Mouse (Mus musculus): ENCODE measurements around the gene Vstm2l. TPM values are rescaled to one million over a fixed set of nuclear protein-coding genes. Genes with fewer than 3 reads are reported as not detected.

Gene Vstm2l
- polyA plus RNA-seq (2015; fragmentation: Nextera tagmentation; extraction: Ambion mirVana), result 9.5 and 20.7 TPM in 2 replicates

DNA sequence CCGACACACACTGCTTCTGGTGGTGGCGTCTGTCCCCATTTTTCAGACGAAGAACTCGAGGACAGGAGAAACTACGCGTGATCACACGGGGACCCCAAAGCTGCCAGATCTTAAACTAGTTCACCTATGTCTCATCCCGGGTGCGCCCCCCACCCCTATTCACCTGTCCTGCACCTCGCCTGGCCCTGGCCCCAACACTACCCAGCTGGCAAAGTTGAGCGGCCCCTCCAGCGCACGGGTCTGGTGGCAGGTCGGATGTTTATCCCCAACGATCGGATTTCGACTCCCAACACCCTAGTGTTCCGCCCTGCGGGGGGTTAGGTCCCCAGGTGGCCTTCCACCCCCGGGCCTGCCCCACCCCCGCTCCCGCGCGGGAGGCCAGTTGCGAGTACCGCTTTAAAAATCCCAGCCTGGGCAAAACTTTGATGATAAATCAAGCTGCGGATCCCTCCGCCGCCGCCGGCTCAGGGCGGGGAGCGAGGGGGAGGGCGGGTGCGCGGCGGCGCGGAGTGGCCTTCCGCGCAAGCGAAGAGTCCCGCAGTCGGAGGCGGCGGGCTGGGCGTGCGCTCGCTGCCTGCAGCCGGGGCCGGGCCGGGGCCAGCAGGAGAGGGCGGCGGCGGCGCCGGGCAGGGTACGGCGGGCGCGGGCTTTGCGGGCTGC is at the start of gene Vstm2l:
Gene Vstm2l (plus strand): TSS at position 549 of the 660 bp plus-strand sequence.
- Histone ChIP-seq H3K4me1 (ENCODE audit: control insufficient read depth, insufficient read depth, low read depth, low read length) (peaks cover 27% of the 10 kb centered on the region), H3K27me3 (replicated peaks; ENCODE audit: control insufficient read depth, insufficient read depth, low read length) (peaks cover 6% of the 10 kb centered on the region; the same call in 1 of the 2 replicates), H3K9me3 (ENCODE audit: control insufficient read depth, low read length) (no peaks in the 10 kb centered on the region), H3K4me2 (ENCODE audit: low read length) (peak within 1 kb of the TSS; percentile 86), H3K36me3 (ENCODE audit: control insufficient read depth, insufficient read depth, low read length) (no peaks in the 10 kb centered on the region), H3K4me3 (ENCODE audit: low read length) (peak within 1 kb of the TSS; percentile 73), H3K9ac (ENCODE audit: low read depth, low read length) (peak within 1 kb of the TSS; percentile 86), H3K27ac (ENCODE audit: low read depth, low read length) (peak within 1 kb of the TSS; percentile 88)
- peak; percentile 53 for ATAC-seq
- 2% methylated on average over 40 of the region's 62 CpGs for WGBS

DNA sequence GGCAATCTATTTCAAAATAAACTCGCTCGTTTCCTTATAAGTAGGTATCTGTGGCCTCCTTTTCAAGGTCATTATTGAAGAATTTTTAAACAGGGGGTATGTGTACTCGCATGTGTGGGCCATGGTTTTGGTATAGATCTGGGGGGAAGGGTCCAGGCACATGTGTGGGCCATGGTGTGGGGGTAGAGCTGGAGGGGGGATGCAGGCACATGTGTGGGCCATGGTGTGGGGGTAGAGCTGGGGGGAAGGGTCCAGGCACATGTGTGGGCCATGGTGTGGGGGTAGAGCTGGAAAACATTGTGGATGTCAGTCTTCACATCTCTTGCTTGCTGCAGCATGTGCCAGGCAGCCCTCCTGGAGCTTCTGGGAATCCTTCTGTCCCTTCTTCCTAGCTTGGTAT is 47.3 kb upstream of the Vstm2l start:
- Histone ChIP-seq H3K4me1 (ENCODE audit: control insufficient read depth, insufficient read depth, low read depth, low read length) (no peaks in the 10 kb centered on the region; the same call in 1 of the 2 replicates), H3K4me2 (ENCODE audit: low read length) (no peak overlapping the region), H3K27ac (ENCODE audit: low read depth, low read length) (no peak overlapping the region), H3K9me3 (ENCODE audit: control insufficient read depth, low read length) (no peaks in the 10 kb centered on the region), H3K9ac (ENCODE audit: low read depth, low read length) (no peak overlapping the region), H3K36me3 (ENCODE audit: control insufficient read depth, insufficient read depth, low read length) (peaks cover 5% of the 10 kb centered on the region; the same call in 1 of the 2 replicates), H3K27me3 (replicated peaks; ENCODE audit: control insufficient read depth, insufficient read depth, low read length) (no peaks in the 10 kb centered on the region), H3K4me3 (ENCODE audit: low read length) (no peak overlapping the region)
- no peak for ATAC-seq
- 92% methylated on average over 3 of the region's 3 CpGs for WGBS

DNA sequence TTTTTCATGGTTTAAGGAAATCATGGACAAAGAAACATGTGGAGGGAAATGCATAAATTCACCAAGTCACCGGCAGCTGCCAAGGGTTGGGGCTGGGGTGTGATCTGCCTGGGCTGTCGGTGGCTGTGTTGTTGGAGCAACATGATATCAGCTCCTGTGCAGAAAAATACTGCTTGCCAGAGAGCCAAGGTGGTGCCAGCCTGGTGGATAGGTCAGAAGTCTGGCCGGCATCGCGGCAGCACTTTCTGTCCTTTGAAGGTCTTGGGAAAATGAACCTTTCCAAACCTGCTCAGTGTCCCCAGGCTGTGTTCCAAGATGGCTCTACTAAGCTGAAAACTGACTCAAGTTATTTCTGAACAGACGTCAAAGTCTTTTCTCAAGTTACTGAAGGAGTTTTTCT is 44.2 kb upstream of the Vstm2l start:
- peaks cover 6% of the 10 kb centered on the region for H3K4me1 ChIP-seq (ENCODE audit: control insufficient read depth, insufficient read depth, low read depth, low read length)
- no peak overlapping the region for H3K4me2 ChIP-seq (ENCODE audit: low read length)
- WGBS, result 78% methylated on average over 6 of the region's 6 CpGs
- no peak overlapping the region for H3K4me3 ChIP-seq (ENCODE audit: low read length)
- no peaks in the 10 kb centered on the region for H3K27me3 ChIP-seq (replicated peaks; ENCODE audit: control insufficient read depth, insufficient read depth, low read length)
- H3K27ac ChIP-seq (ENCODE audit: low read depth, low read length), result no peak overlapping the region
- H3K9me3 ChIP-seq (ENCODE audit: control insufficient read depth, low read length), result no peaks in the 10 kb centered on the region
- ATAC-seq, result no peak
- H3K9ac ChIP-seq (ENCODE audit: low read depth, low read length), result no peak overlapping the region
- H3K36me3 ChIP-seq (ENCODE audit: control insufficient read depth, insufficient read depth, low read length), result peaks cover 5% of the 10 kb centered on the region; the same call in 1 of the 2 replicates

DNA sequence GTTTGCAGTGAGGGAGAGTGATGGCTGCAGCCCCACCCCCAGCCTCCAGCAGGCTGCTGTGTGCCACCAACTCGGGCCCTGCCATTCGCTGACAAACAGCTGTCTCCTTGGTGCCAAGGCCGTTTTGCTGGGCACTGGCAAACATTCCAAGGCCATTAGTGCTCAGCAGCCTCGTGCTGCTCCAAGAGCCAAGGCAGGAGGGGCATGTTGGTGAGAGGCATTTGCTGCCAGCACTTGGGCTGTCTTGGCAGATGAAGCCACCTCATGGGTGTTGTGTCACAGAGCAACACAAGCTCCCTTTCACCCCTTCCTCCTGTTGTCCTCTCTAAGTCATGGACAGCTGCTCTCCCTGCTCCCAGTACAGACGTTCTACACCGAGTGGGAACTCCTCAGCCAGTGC is 41.2 kb upstream of the Vstm2l start:
- no peaks in the 10 kb centered on the region for H3K9me3 ChIP-seq (ENCODE audit: control insufficient read depth, low read length)
- H3K4me1 ChIP-seq (ENCODE audit: control insufficient read depth, insufficient read depth, low read depth, low read length), result peaks cover 10% of the 10 kb centered on the region
- no peaks in the 10 kb centered on the region for H3K27me3 ChIP-seq (replicated peaks; ENCODE audit: control insufficient read depth, insufficient read depth, low read length)
- no peak overlapping the region for H3K4me2 ChIP-seq (ENCODE audit: low read length)
- H3K9ac ChIP-seq (ENCODE audit: low read depth, low read length), result no peak overlapping the region
- WGBS, result 51% methylated on average over 6 of the region's 6 CpGs
- peaks cover 5% of the 10 kb centered on the region; the same call in 1 of the 2 replicates for H3K36me3 ChIP-seq (ENCODE audit: control insufficient read depth, insufficient read depth, low read length)
- no peak overlapping the region for H3K4me3 ChIP-seq (ENCODE audit: low read length)
- no peak overlapping the region for H3K27ac ChIP-seq (ENCODE audit: low read depth, low read length)
- peak; percentile 72 for ATAC-seq

DNA sequence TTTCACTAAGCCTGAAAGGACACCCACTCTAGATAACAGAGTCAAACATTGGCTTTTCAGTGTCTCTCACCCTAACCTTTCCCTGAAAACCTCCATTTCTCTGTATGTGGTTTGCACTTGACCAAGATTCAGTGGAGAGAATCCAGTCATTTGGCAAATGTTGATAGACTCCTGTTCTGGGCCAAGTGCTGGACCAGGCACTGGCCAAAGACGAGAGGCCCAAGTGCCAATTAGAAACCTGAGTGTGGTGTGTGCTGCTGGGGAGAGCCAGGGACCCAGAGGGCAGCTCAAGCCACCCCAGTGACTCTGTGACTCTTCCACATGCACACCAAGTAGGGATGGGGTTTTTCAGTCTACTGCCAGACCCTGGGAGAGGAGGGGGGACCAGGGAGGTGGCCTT is 40.8 kb upstream of the Vstm2l start:
- Histone ChIP-seq H3K9me3 (ENCODE audit: control insufficient read depth, low read length) (no peaks in the 10 kb centered on the region), H3K4me2 (ENCODE audit: low read length) (no peak overlapping the region), H3K4me3 (ENCODE audit: low read length) (no peak overlapping the region), H3K36me3 (ENCODE audit: control insufficient read depth, insufficient read depth, low read length) (peaks cover 5% of the 10 kb centered on the region; the same call in 1 of the 2 replicates), H3K4me1 (ENCODE audit: control insufficient read depth, insufficient read depth, low read depth, low read length) (peaks cover 11% of the 10 kb centered on the region), H3K9ac (ENCODE audit: low read depth, low read length) (no peak overlapping the region), H3K27me3 (replicated peaks; ENCODE audit: control insufficient read depth, insufficient read depth, low read length) (no peaks in the 10 kb centered on the region), H3K27ac (ENCODE audit: low read depth, low read length) (no peak overlapping the region)
- 58% methylated on average over 1 of the region's 1 CpGs for WGBS
- no peak for ATAC-seq

DNA sequence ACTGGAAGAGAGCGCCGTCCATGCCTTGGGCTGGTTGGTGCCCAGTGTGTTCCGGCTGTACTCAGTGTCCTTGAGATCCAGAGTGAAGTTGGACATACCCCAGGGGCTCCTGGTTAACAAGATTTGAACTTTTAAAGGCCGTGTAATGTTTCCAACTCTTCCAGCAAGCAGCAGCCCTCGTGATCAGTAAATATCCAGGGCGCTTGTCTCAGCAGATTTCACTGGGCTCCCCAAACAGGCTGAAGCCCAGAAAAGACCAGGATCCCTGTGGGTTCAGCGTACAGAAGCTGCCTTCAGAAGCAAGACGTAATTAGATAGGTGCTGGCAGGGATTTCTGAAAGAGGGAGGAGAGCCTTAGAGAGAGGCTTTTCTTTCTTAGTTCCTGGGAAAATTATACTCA is 39.3 kb upstream of the Vstm2l start:
- Histone ChIP-seq H3K4me3 (ENCODE audit: low read length) (no peak overlapping the region), H3K36me3 (ENCODE audit: control insufficient read depth, insufficient read depth, low read length) (peaks cover 5% of the 10 kb centered on the region; the same call in 1 of the 2 replicates), H3K27ac (ENCODE audit: low read depth, low read length) (peak overlapping the region; percentile 0; the same call in 1 of the 2 replicates), H3K27me3 (replicated peaks; ENCODE audit: control insufficient read depth, insufficient read depth, low read length) (no peaks in the 10 kb centered on the region), H3K9ac (ENCODE audit: low read depth, low read length) (no peak overlapping the region), H3K4me2 (ENCODE audit: low read length) (no peak overlapping the region), H3K9me3 (ENCODE audit: control insufficient read depth, low read length) (no peaks in the 10 kb centered on the region), H3K4me1 (ENCODE audit: control insufficient read depth, insufficient read depth, low read depth, low read length) (peaks cover 11% of the 10 kb centered on the region)
- ATAC-seq, result no peak
- 65% methylated on average over 8 of the region's 8 CpGs for WGBS

DNA sequence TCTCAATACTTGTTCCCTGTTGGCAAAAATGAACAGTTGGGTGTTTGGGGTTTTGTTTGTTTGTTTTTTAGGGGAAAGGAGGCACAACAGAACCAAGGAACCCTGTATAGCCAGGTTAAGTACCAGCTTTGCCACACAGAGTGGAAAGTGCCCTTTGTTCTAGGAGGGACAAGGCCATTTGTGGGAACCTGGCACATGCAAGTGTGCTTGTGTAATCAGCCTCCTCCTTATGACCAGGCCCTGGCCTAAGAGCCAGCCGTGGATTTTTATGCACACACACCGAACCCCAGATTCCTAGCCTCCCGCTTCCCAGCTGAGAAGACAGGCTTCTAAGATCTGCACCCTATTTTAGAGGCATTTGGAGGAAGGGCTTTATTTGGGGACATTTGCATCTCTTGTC is 37.1 kb upstream of the Vstm2l start:
- no peak for ATAC-seq
- Histone ChIP-seq H3K9ac (ENCODE audit: low read depth, low read length) (no peak overlapping the region), H3K4me1 (ENCODE audit: control insufficient read depth, insufficient read depth, low read depth, low read length) (peaks cover 19% of the 10 kb centered on the region), H3K36me3 (ENCODE audit: control insufficient read depth, insufficient read depth, low read length) (no peaks in the 10 kb centered on the region), H3K9me3 (ENCODE audit: control insufficient read depth, low read length) (no peaks in the 10 kb centered on the region), H3K27me3 (replicated peaks; ENCODE audit: control insufficient read depth, insufficient read depth, low read length) (no peaks in the 10 kb centered on the region), H3K4me3 (ENCODE audit: low read length) (no peak overlapping the region), H3K4me2 (ENCODE audit: low read length) (no peak overlapping the region), H3K27ac (ENCODE audit: low read depth, low read length) (no peak overlapping the region)
- 96% methylated on average over 3 of the region's 3 CpGs for WGBS

DNA sequence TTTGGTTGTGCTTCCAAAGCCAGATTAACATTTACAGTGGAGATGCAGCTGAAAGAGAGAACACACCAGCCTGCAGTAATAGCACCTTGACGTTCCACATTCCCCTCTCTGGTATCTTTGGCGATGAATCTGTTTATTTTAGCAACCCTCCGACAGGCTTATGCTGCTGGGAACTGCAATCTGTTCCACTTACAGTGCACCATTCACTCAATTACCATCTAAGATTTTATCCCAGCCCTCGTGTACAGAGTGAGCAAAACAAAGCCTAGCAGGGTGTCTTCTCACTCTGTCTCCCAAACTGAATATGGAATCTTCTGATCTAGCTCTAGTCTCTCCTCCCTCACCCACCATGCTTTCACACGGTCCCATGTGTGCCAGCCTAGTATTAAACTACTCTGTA is 36.5 kb upstream of the Vstm2l start:
- peaks cover 18% of the 10 kb centered on the region for H3K4me1 ChIP-seq (ENCODE audit: control insufficient read depth, insufficient read depth, low read depth, low read length)
- no peaks in the 10 kb centered on the region for H3K36me3 ChIP-seq (ENCODE audit: control insufficient read depth, insufficient read depth, low read length)
- no peak overlapping the region for H3K4me3 ChIP-seq (ENCODE audit: low read length)
- H3K9me3 ChIP-seq (ENCODE audit: control insufficient read depth, low read length), result no peaks in the 10 kb centered on the region
- no peak overlapping the region for H3K9ac ChIP-seq (ENCODE audit: low read depth, low read length)
- WGBS, result 53% methylated on average over 5 of the region's 5 CpGs
- H3K27ac ChIP-seq (ENCODE audit: low read depth, low read length), result no peak overlapping the region
- H3K27me3 ChIP-seq (replicated peaks; ENCODE audit: control insufficient read depth, insufficient read depth, low read length), result no peaks in the 10 kb centered on the region
- H3K4me2 ChIP-seq (ENCODE audit: low read length), result no peak overlapping the region
- no peak for ATAC-seq

DNA sequence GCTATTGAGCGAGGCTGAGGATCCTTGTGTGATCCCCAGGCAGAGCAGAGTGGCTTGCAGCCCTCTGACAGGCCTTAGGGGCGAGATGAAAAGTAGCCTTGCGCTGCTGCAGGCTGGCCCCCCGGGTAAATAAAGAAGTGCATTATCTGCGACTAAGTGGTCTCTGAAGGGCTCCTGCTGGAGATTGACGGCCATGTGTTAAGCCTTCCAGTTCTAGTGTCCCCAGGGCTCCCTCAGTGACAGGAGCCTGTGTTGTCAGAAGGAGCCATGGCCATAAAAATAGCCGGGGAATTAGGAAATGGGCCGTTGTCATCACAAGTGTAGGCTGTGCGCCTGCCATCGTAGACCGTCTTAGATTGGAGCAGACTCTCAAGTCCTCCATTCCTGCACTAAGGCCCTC is 32.5 kb upstream of the Vstm2l start:
- Histone ChIP-seq H3K9me3 (ENCODE audit: control insufficient read depth, low read length) (no peaks in the 10 kb centered on the region), H3K27ac (ENCODE audit: low read depth, low read length) (no peak overlapping the region), H3K4me2 (ENCODE audit: low read length) (no peak overlapping the region), H3K27me3 (replicated peaks; ENCODE audit: control insufficient read depth, insufficient read depth, low read length) (no peaks in the 10 kb centered on the region), H3K4me3 (ENCODE audit: low read length) (no peak overlapping the region), H3K9ac (ENCODE audit: low read depth, low read length) (no peak overlapping the region), H3K4me1 (ENCODE audit: control insufficient read depth, insufficient read depth, low read depth, low read length) (peaks cover 16% of the 10 kb centered on the region), H3K36me3 (ENCODE audit: control insufficient read depth, insufficient read depth, low read length) (no peaks in the 10 kb centered on the region)
- ATAC-seq, result 0 out of 2 replicates have a peak, but pooled peaks have one; percentile 19
- 35% methylated on average over 11 of the region's 11 CpGs for WGBS
